In the genomic region with DNA sequence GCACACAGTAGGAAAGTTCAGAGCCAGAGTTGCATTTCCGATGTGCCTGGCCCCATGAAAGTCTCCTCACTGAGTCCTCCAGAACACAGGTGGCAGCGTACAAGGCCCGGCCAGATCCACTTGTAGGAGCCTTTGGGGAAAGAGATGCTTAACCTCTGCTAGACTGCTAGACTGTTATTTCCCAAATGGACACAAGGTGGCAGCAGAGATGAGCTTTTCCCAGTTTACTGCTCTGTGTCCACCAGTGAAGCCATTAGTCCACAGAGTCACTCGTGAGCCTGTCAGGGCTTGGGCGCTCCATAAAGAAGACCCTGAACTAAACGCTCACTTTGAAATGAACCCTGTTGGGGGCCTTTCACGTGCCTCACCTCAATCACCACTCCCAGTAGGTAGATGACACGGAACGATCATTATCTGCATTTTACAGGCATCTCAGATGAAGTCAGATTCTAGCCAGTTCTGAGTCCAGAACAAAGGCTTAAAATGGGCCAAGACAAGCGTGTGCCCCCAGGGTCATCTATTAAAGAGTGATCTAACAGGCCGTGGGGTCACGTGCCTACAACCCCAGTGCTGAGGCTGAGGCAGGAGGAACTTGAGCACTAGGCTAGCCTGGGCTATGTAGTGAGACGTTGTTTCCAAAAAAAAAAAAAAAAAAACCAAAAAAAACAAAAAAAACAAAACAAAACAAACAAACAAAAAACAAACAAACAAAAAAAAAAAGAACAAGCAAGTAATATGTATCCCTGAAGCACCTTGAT, we compare ENCODE assay signal across 9 mouse cellular contexts. TPM values are rescaled to one million over a fixed set of nuclear protein-coding genes. Genes with fewer than 3 reads are reported as not detected.
DNase-seq lines count a peak whose midpoint lies in the region; ATAC-seq and TF ChIP-seq lines count a peak whose summit lies in the region.
"Had no signal": no experiment of that assay in that cellular context is flagged by ENCODE, and none has a peak within 500 bp of the region (broad histone marks: within the 10 kb centered on the region; RNA-seq: fewer than 3 reads in every experiment).

No protein-coding gene starts in this region.

- TF ChIP-seq POLR2A in lung, adult 2 months (IDR thresholded peaks at IDR 0.05; ENCODE audit: borderline replicate concordance, extremely low read depth, low read depth, low read length) = no peak
- no peak for TF ChIP-seq POLR2A in olfactory bulb, adult 2 months (IDR thresholded peaks at IDR 0.05; ENCODE audit: insufficient read depth, low read depth, low read length)

- no peaks in the 10 kb centered on the region for H3K27me3 ChIP-seq in forebrain, postnatal 0 days (ENCODE audit: insufficient read depth, low read length)

- 29% methylated on average over 13 of the region's 13 CpGs for WGBS in forebrain, postnatal 0 days
- WGBS in lung, adult 2 months = 28% methylated on average over 13 of the region's 13 CpGs
- 26% methylated on average over 13 of the region's 13 CpGs for WGBS in olfactory bulb, adult 2 months

- DNase-seq in MEL-GATA-1-ER (ENCODE audit: extremely low read depth, low read depth) = peak; percentile 72
- peak; percentile 91 for DNase-seq in cerebellum, adult 18-20 months
- peak; percentile 94 for DNase-seq in forebrain, postnatal 0 days
- peak; percentile 90 for DNase-seq in heart, postnatal 4 days
- peak; percentile 55 to 90 for DNase-seq in layer of hippocampus, adult 18-20 months (ENCODE audit: low spot score in 2 of 2)
- DNase-seq in lung, adult 2 months = peak; percentile 67
- DNase-seq in thymus, adult 18-20 months = peak; percentile 11 to 28

- TF ChIP-seq CTCF in forebrain, postnatal 0 days (IDR thresholded peaks at IDR 0.05; ENCODE audit: low read depth) = peak; percentile 94
- TF ChIP-seq CTCF in lung, adult 2 months (IDR thresholded peaks at IDR 0.05; ENCODE audit: insufficient read depth, low read length) = peak; percentile 59
- TF ChIP-seq CTCF in olfactory bulb, adult 2 months (IDR thresholded peaks at IDR 0.05; ENCODE audit: insufficient read depth, low read depth, low read length) = peak; percentile 42

- no peak overlapping the region for H3K27ac ChIP-seq in forebrain, postnatal 0 days (ENCODE audit: low read depth, low read length)
- no peak overlapping the region for H3K27ac ChIP-seq in olfactory bulb, adult 2 months (ENCODE audit: insufficient read depth, low read depth, low read length)

- H3K36me3 ChIP-seq in forebrain, postnatal 0 days (ENCODE audit: insufficient read depth) = no peaks in the 10 kb centered on the region

- no peaks in the 10 kb centered on the region for H3K4me1 ChIP-seq in forebrain, postnatal 0 days (ENCODE audit: insufficient read depth)
- H3K4me1 ChIP-seq in lung, adult 2 months (ENCODE audit: control insufficient read depth, insufficient read depth, low read length) = no peaks in the 10 kb centered on the region
- no peaks in the 10 kb centered on the region for H3K4me1 ChIP-seq in olfactory bulb, adult 2 months (ENCODE audit: control insufficient read depth, insufficient read depth, low read length)

- 0 out of 2 replicates have a peak, but pooled peaks cover 3% of the 10 kb centered on the region for H3K9me3 ChIP-seq in forebrain, postnatal 0 days (ENCODE audit: low read length)

- peak; percentile 88 for ATAC-seq in forebrain, postnatal 0 days

- no peak overlapping the region for H3K4me2 ChIP-seq in forebrain, postnatal 0 days (ENCODE audit: low read depth)

- no peak overlapping the region for H3K9ac ChIP-seq in forebrain, postnatal 0 days

- H3K4me3 ChIP-seq in forebrain, postnatal 0 days (ENCODE audit: low read depth, low read length) = no peak overlapping the region
- no peak overlapping the region for H3K4me3 ChIP-seq in lung, adult 2 months (replicated peaks; ENCODE audit: extremely low read depth, low read depth, low read length)
- no peak overlapping the region for H3K4me3 ChIP-seq in olfactory bulb, adult 2 months (ENCODE audit: insufficient read depth, low read depth, low read length)
- H3K4me3 ChIP-seq: megakaryocyte, embryonic 14.5 days had no signal

RNA-seq across cellular contexts. Expression of a gene that starts 30.1 kb away (rescaled TPM):
- total RNA-seq in forebrain, postnatal 0 days (2014; rRNA removed) = 0.38 and 1.3 TPM in 2 replicates
- 3.3 and 4.1 TPM in 2 replicates for polyA plus RNA-seq in forebrain, postnatal 0 days (2015; fragmentation: Nextera tagmentation; extraction: Ambion mirVana)
- under 1 TPM; 0.33 to 0.65 TPM for total RNA-seq in heart, postnatal 4 days (2021)
- 10 to 100 TPM; 17.2 to 22.4 TPM for total RNA-seq in layer of hippocampus, adult 18-20 months (2021)
- polyA plus RNA-seq in lung, adult 2 months (2012; rRNA removed) = 1,144 and 1,277 TPM in 2 replicates
- polyA plus RNA-seq in olfactory bulb, adult 2 months (2012; ENCODE audit: insufficient read depth, insufficient read length, low replicate concordance, missing spikeins) = not detected in 2 replicates

RNA-seq across cellular contexts. Expression of a gene that starts 40.8 kb away (rescaled TPM):
- total RNA-seq in forebrain, postnatal 0 days (2014; rRNA removed) = 0.19 and 0.46 TPM in 2 replicates
- polyA plus RNA-seq in forebrain, postnatal 0 days (2015; fragmentation: Nextera tagmentation; extraction: Ambion mirVana) = 0.30 and 0.41 TPM in 2 replicates
- not detected for total RNA-seq in heart, postnatal 4 days (2021)
- under 1 TPM in 1 of 2 experiments, not detected in 1; 0.17 TPM for total RNA-seq in layer of hippocampus, adult 18-20 months (2021)
- polyA plus RNA-seq in lung, adult 2 months (2012; rRNA removed) = 14.1 TPM in 1 of 2 replicates, not detected in the other
- not detected in 2 replicates for polyA plus RNA-seq in olfactory bulb, adult 2 months (2012; ENCODE audit: insufficient read depth, insufficient read length, low replicate concordance, missing spikeins)

RNA-seq across cellular contexts. Expression of a gene that starts 41.4 kb away (rescaled TPM):
- 0.10 and 0.23 TPM in 2 replicates for total RNA-seq in forebrain, postnatal 0 days (2014; rRNA removed)
- 0.12 TPM in 1 of 2 replicates, not detected in the other for polyA plus RNA-seq in forebrain, postnatal 0 days (2015; fragmentation: Nextera tagmentation; extraction: Ambion mirVana)
- not detected for total RNA-seq in heart, postnatal 4 days (2021)
- total RNA-seq in layer of hippocampus, adult 18-20 months (2021) = not detected
- 0.14 and 7.7 TPM in 2 replicates for polyA plus RNA-seq in lung, adult 2 months (2012; rRNA removed)
- polyA plus RNA-seq in olfactory bulb, adult 2 months (2012; ENCODE audit: insufficient read depth, insufficient read length, low replicate concordance, missing spikeins) = not detected in 2 replicates

Comparison
In these comparisons a context has a peak if more than half of its experiments do, and no peak if none do; other contexts are left out.
1. DNase-seq: peak in every context shown above with its lines; median percentile 94 in forebrain, postnatal 0 days; 91 in cerebellum, adult 18-20 months; 90 in heart, postnatal 4 days; 72 in layer of hippocampus, adult 18-20 months; 72 in MEL-GATA-1-ER; 67 in lung, adult 2 months; 20 in thymus, adult 18-20 months.
2. CTCF ChIP-seq: peak in every context shown above with its lines; median percentile 94 in forebrain, postnatal 0 days; 59 in lung, adult 2 months; 42 in olfactory bulb, adult 2 months.